Mouse (Mus musculus) forebrain, postnatal 0 days (tissue): ENCODE measurements at regions not wholly inside any gene's neighbourhood (a gene's known extent, or its start where the extent isn't known, plus 50 kb on each side); places are given as distances from the start of the nearest gene placed in this dataset.
A peak's percentile ranks its signal among the peaks of the same experiment; 100 is the strongest.

Source experiments
- ATAC-seq: fragments of 200-750 bp; cut with Nextera tagmentation; 2 replicates; pipeline ENCODE4 v1.8.0; 2017; ENCODE audit warnings: mild to moderate bottlenecking, moderate library complexity
- DNase-seq: peaks from one replicate; pipeline ENCODE4 v3.0.0-alpha.2; 2015
- H3K27ac ChIP-seq: fragments of 300-500 bp; sonication (generic); 2 replicates; pipeline ENCODE4 v1.5.1; 2014; ENCODE audit warnings: low read depth, mild to moderate bottlenecking, antibody characterized with exemption, low read length, moderate library complexity, mixed read lengths
- H3K27me3 ChIP-seq: fragments of 300-500 bp; sonication (generic); 2 replicates; pipeline ENCODE4 v1.6.1; 2014; ENCODE audit warnings: mild to moderate bottlenecking, low read length, mixed read lengths; ENCODE audit not compliant: insufficient read depth
- H3K36me3 ChIP-seq: fragments of 300-500 bp; sonication (generic); 2 replicates; pipeline ENCODE4 v1.6.1; 2014; ENCODE audit warnings: mild to moderate bottlenecking, moderate library complexity; ENCODE audit not compliant: insufficient read depth
- H3K4me1 ChIP-seq: fragments of 300-500 bp; sonication (generic); 2 replicates; pipeline ENCODE4 v1.6.1; 2014; ENCODE audit warnings: antibody characterized with exemption; ENCODE audit not compliant: insufficient read depth
- H3K4me2 ChIP-seq: fragments of 300-500 bp; sonication (generic); 2 replicates; pipeline ENCODE4 v1.6.1; 2014; ENCODE audit warnings: low read depth, mild to moderate bottlenecking, moderate library complexity
- H3K4me3 ChIP-seq: fragments of 300-500 bp; sonication (generic); 2 replicates; pipeline ENCODE4 v1.5.1; 2014; ENCODE audit warnings: low read depth, low read length, mixed read lengths
- H3K9ac ChIP-seq: fragments of 300-500 bp; sonication (generic); 2 replicates; pipeline ENCODE4 v1.6.1; 2014; ENCODE audit warnings: mild to moderate bottlenecking
- H3K9me3 ChIP-seq: fragments of 300-500 bp; sonication (generic); 2 replicates; pipeline ENCODE4 v1.6.1; 2016; ENCODE audit warnings: low read length
- CTCF ChIP-seq: sonication (generic); IDR thresholded peaks from 2 replicates; pipeline ENCODE4 v1.5.1; 2016; ENCODE audit warnings: antibody characterized with exemption, control low read depth, low read depth
- WGBS: fragments of 180-500 bp; shearing (Covaris S2); extraction: QIAGEN DNeasy Blood & Tissue Kit; methylation state at CpG from one replicate; pipeline ENCODE4 v1.1.7; 2014; 5-methylcytosine and 5-hydroxymethylcytosine counted together

GRCm38 (mm10) chr5:96912781-96913180, 84.7 kb upstream of the Bmp2k start:
- Histone ChIP-seq H3K4me1 (peaks cover 4% of the 10 kb centered on the region; the same call in 1 of the 2 replicates), H3K9ac (no peak overlapping the region), H3K9me3 (no peaks in the 10 kb centered on the region), H3K27me3 (no peaks in the 10 kb centered on the region), H3K4me2 (no peak overlapping the region), H3K27ac (no peak overlapping the region), H3K36me3 (no peaks in the 10 kb centered on the region), H3K4me3 (no peak overlapping the region)
- 85% methylated on average over 4 of the region's 4 CpGs for WGBS
- TF ChIP-seq CTCF: no peak
- DNase-seq (no peak), ATAC-seq (no peak)

- no peaks in the 10 kb centered on the region for H3K27me3 ChIP-seq
- no peak overlapping the region for H3K4me3 ChIP-seq
- WGBS: 50% methylated on average over 1 of the region's 1 CpGs
- DNase-seq: no peak
- H3K9ac ChIP-seq: no peak overlapping the region
- no peak for TF ChIP-seq CTCF
- no peak overlapping the region for H3K27ac ChIP-seq
- no peaks in the 10 kb centered on the region for H3K9me3 ChIP-seq
- no peaks in the 10 kb centered on the region for H3K36me3 ChIP-seq
- ATAC-seq: no peak
- peaks cover 4% of the 10 kb centered on the region; the same call in 1 of the 2 replicates for H3K4me1 ChIP-seq
- no peak overlapping the region for H3K4me2 ChIP-seq
These were observed 83.8 kb upstream of the Bmp2k start for GRCm38 (mm10) chr5:96913711-96914110.

- H3K9ac ChIP-seq: no peak overlapping the region
- H3K27me3 ChIP-seq: no peaks in the 10 kb centered on the region
- no peak for TF ChIP-seq CTCF
- ATAC-seq (no peak), DNase-seq (no peak)
- no peak overlapping the region for H3K4me2 ChIP-seq
- 88% methylated on average over 4 of the region's 4 CpGs for WGBS
- no peak overlapping the region for H3K27ac ChIP-seq
- H3K4me1 ChIP-seq: peaks cover 4% of the 10 kb centered on the region; the same call in 1 of the 2 replicates
- no peak overlapping the region for H3K4me3 ChIP-seq
- no peaks in the 10 kb centered on the region for H3K9me3 ChIP-seq
- H3K36me3 ChIP-seq: no peaks in the 10 kb centered on the region
These were observed 82.6 kb upstream of the Bmp2k start for GRCm38 (mm10) chr5:96914696-96915404.

- Histone ChIP-seq H3K27ac (no peak overlapping the region), H3K4me3 (no peak overlapping the region), H3K36me3 (no peaks in the 10 kb centered on the region), H3K9ac (no peak overlapping the region), H3K9me3 (no peaks in the 10 kb centered on the region), H3K4me2 (no peak overlapping the region), H3K27me3 (no peaks in the 10 kb centered on the region), H3K4me1 (no peaks in the 10 kb centered on the region; the same call in 1 of the 2 replicates)
- ATAC-seq (peak; percentile 90), DNase-seq (peak; percentile 40)
- TF ChIP-seq CTCF: peak; percentile 17; the same call in 1 of the 2 replicates
- 52% methylated on average over 6 of the region's 6 CpGs for WGBS
These were observed 80.6 kb upstream of the Bmp2k start for GRCm38 (mm10) chr5:96916897-96917296.

- H3K27ac ChIP-seq: no peak overlapping the region
- H3K4me2 ChIP-seq: peak overlapping the region; percentile 8; the same call in 1 of the 2 replicates
- no peak overlapping the region for H3K9ac ChIP-seq
- no peak overlapping the region for H3K4me3 ChIP-seq
- ATAC-seq (peak; percentile 55), DNase-seq (no peak)
- no peaks in the 10 kb centered on the region for H3K27me3 ChIP-seq
- H3K9me3 ChIP-seq: no peaks in the 10 kb centered on the region
- 33% methylated on average over 10 of the region's 10 CpGs for WGBS
- H3K4me1 ChIP-seq: no peaks in the 10 kb centered on the region
- H3K36me3 ChIP-seq: no peaks in the 10 kb centered on the region
- TF ChIP-seq CTCF: no peak
These were observed 79.8 kb upstream of the Bmp2k start for GRCm38 (mm10) chr5:96917596-96918258.

GRCm38 (mm10) chr5:96919149-96919548, 78.3 kb upstream of the Bmp2k start:
- 91% methylated on average over 6 of the region's 6 CpGs for WGBS
- no peak for DNase-seq
- no peak for ATAC-seq
- Histone ChIP-seq H3K9ac (no peak overlapping the region), H3K4me3 (no peak overlapping the region), H3K36me3 (no peaks in the 10 kb centered on the region), H3K4me1 (no peaks in the 10 kb centered on the region), H3K9me3 (no peaks in the 10 kb centered on the region), H3K4me2 (no peak overlapping the region), H3K27ac (no peak overlapping the region), H3K27me3 (no peaks in the 10 kb centered on the region)
- no peak for TF ChIP-seq CTCF

- H3K9ac ChIP-seq: no peak overlapping the region
- no peaks in the 10 kb centered on the region for H3K36me3 ChIP-seq
- TF ChIP-seq CTCF: no peak
- H3K4me3 ChIP-seq: no peak overlapping the region
- ATAC-seq (no peak), DNase-seq (no peak)
- H3K4me2 ChIP-seq: no peak overlapping the region
- no peaks in the 10 kb centered on the region for H3K27me3 ChIP-seq
- H3K9me3 ChIP-seq: no peaks in the 10 kb centered on the region
- no peaks in the 10 kb centered on the region for H3K4me1 ChIP-seq
- 92% methylated on average over 6 of the region's 6 CpGs for WGBS
- no peak overlapping the region for H3K27ac ChIP-seq
These were observed 76.5 kb upstream of the Bmp2k start for GRCm38 (mm10) chr5:96921037-96921436.
